17 mouse cellular contexts compared by ENCODE assay signal in the genomic region with DNA sequence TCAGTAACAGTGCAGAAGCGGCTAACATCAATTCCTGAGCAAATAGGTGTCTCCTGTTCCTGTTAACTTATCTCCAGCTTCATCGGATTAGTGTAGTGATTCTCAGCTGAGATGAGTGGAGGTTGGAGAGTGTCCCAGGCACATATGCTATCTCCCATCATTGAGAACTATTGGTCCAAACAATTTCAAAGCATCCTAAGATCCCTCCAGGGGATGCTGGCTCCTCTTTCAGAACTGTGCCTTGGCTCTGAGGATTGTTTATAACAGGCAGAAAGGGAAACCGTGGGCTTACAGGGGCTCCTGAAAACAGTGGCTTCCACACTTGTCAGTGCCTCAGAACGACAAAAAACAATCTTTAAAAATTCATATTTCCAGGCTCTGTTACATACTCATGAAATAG.
"Had no signal": no experiment of that assay in that cellular context is flagged by ENCODE, and none has a peak within 500 bp of the region (broad histone marks: within the 10 kb centered on the region; RNA-seq: fewer than 3 reads in every experiment).

No protein-coding gene starts in this region.

- ATAC-seq: liver, embryonic 12.5 days; liver, postnatal 0 days; lung, postnatal 0 days; midbrain, embryonic 13.5 days; midbrain, embryonic 15.5 days; midbrain, embryonic 16.5 days had no signal

- DNase-seq: left cerebral cortex, postnatal 4 days; liver; liver, embryonic 13.5 days; liver, postnatal 0 days; lung, adult 18-20 months; lung, adult 2 months; lung, embryonic 14.5 days; lung, postnatal 10 days; lung, postnatal 14 days; lung, postnatal 36 days; lung, postnatal 4 days; midbrain, embryonic 14.5 days had no signal
